Mouse (Mus musculus) monocyte, adult 59 days (primary cell): ENCODE results near the gene Cd200r3. TPM values are rescaled to one million over a fixed set of nuclear protein-coding genes. Genes with fewer than 3 reads are reported as not detected.

Experiments used
- total RNA-seq, 2 experiments: library from RNA; stranded (reverse); gene quantifications; one replicate each; pipeline ENCODE4 v1.2.4; 2023

The Cd200r3 gene
- 1 to 10 TPM in 1 of 2 experiments, under 1 TPM in 1; 0.45 to 1.7 TPM for total RNA-seq

DNA sequence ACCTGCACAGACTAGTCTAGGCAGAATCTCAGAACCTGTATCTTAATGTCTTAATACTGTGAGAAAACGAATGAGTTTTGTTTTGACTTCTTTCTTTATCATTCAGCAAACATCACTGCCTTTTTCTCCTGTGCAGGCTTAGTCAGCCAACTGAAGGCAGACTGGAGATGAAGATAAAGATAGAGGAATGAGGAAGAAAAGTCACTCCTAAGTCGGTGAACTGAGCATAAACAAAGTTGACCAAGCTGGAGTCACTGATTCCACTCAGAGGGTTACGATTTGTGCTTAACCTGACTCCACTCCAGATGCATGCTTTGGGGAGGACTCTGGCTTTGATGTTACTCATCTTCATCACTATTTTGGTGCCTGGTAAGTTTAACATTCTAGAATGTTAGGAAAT is at the start of gene Cd200r3:
Cd200r3 (plus strand) TSS at position 211 of the 400 bp plus-strand sequence.

Other genes starting within 250 kb of the Cd200r3 start
- gene Nepro, start 219.4 kb upstream of the Cd200r3 start, total RNA-seq: 10 to 100 TPM; 14.2 to 17.7 TPM
- 10 to 100 TPM; 12.3 to 16.3 TPM for gene Gtpbp8, start 197.3 kb upstream of the Cd200r3 start, total RNA-seq
- gene Cd200r1, start 177.9 kb upstream of the Cd200r3 start, total RNA-seq: 1 to 10 TPM; 8.7 to 9.9 TPM
- gene Cd200r4, start 131.9 kb upstream of the Cd200r3 start, total RNA-seq: 1 to 10 TPM in 1 of 2 experiments, under 1 TPM in 1; 0.61 to 1.2 TPM
- gene Cd200r2, start 76.6 kb upstream of the Cd200r3 start, total RNA-seq: not detected
- gene Ccdc80, start 149.7 kb downstream of the Cd200r3 start, total RNA-seq: 1 to 10 TPM in 1 of 2 experiments, under 1 TPM in 1; 0.39 to 1.1 TPM
- 10 to 100 TPM; 26.7 to 32.4 TPM for gene Slc35a5, start 215.0 kb downstream of the Cd200r3 start, total RNA-seq
- gene Atg3, start 215.1 kb downstream of the Cd200r3 start, total RNA-seq: 10 to 100 TPM; 62.9 to 66.8 TPM